Mouse (Mus musculus): Measurements from ENCODE around the gene Dok5.
A peak's percentile ranks its signal among the peaks of the same experiment; 100 is the strongest.

DNA sequence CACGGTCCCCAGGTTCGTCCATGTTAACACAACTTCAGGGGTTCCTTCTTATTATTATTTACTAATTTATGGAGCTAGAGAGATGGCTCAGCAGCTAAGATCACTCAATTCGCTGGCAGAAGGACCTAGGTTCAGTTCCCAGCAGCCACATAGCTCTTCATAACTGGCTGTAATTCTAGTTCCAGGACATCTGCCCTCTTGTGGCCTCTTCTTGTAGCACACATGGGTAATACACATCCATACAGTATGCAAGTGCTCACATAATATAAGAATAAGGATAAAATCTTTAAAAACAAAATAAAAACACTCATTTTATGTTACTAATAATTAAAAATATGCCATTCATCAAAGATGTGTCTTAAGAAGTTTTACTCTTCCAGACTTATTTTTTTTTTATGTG is 23.9 kb upstream of the Dok5 start:
- peak; percentile 23; the same call in 1 of the 2 replicates for TF ChIP-seq CTCF (IDR thresholded peaks at IDR 0.05; ENCODE audit: low read depth)
- no peak for TF ChIP-seq EP300 (IDR thresholded peaks at IDR 0.05; ENCODE audit: low read depth)
